Mouse (Mus musculus) heart, embryonic 16.5 days (tissue): ENCODE measurements around the gene Gm11020. TPM values are rescaled to one million over a fixed set of nuclear protein-coding genes. Genes with fewer than 3 reads are reported as not detected.
A peak's percentile ranks its signal among the peaks of the same experiment; 100 is the strongest.
"Not testable (repeated sequence)": the region's sequence is repeated elsewhere in the genome, so short reads cannot be mapped to it uniquely, and the experiment has no call there.

Experiments used
- ATAC-seq: fragments of 200-750 bp; cut with Nextera tagmentation; replicated peaks from 2 replicates; pipeline ENCODE4 v1.8.0; 2017; ENCODE audit warnings: moderate number of reproducible peaks; ENCODE audit not compliant: insufficient read depth, low FRiP score; ENCODE audit errors: extremely low read depth
- H3K27ac ChIP-seq: fragments of 300-500 bp; sonication (generic); 2 replicates; pipeline ENCODE4 v1.5.1; 2014; ENCODE audit warnings: mild to moderate bottlenecking, low read length, control low read depth, moderate library complexity
- H3K27me3 ChIP-seq: fragments of 300-500 bp; sonication (generic); 2 replicates; pipeline ENCODE4 v1.6.1; 2014; ENCODE audit warnings: low read length, mixed read lengths; ENCODE audit not compliant: control insufficient read depth, insufficient read depth
- H3K36me3 ChIP-seq: fragments of 300-500 bp; sonication (generic); 2 replicates; pipeline ENCODE4 v1.6.1; 2014; ENCODE audit not compliant: control insufficient read depth, insufficient read depth
- H3K4me1 ChIP-seq: fragments of 300-500 bp; sonication (generic); 2 replicates; pipeline ENCODE4 v1.6.1; 2014; ENCODE audit warnings: low read length, mixed read lengths; ENCODE audit not compliant: control insufficient read depth, insufficient read depth
- H3K4me2 ChIP-seq: fragments of 300-500 bp; sonication (generic); 2 replicates; pipeline ENCODE4 v1.6.1; 2014; ENCODE audit warnings: low read depth, mild to moderate bottlenecking, control low read depth, low read length
- H3K4me3 ChIP-seq: fragments of 300-500 bp; sonication (generic); 2 replicates; pipeline ENCODE4 v1.5.1; 2014; ENCODE audit warnings: mild to moderate bottlenecking, control low read depth, low read length
- H3K9ac ChIP-seq: fragments of 300-500 bp; sonication (generic); 2 replicates; pipeline ENCODE4 v1.6.1; 2014; ENCODE audit warnings: low read length, control low read depth
- H3K9me3 ChIP-seq: fragments of 300-500 bp; sonication (generic); replicated peaks from 2 replicates; pipeline ENCODE4 v1.6.1; 2016; ENCODE audit warnings: low read length; ENCODE audit not compliant: control insufficient read depth
- WGBS: fragments of 180-500 bp; shearing (Covaris S2); extraction: QIAGEN DNeasy Blood & Tissue Kit; methylation state at CpG from one replicate; pipeline ENCODE4 v1.1.7; 2014; 5-methylcytosine and 5-hydroxymethylcytosine counted together
- polyA plus RNA-seq: library from polyadenylated mRNA; unstranded; fragments of >200 nt; fragmentation: Nextera tagmentation; extraction: Ambion mirVana; gene quantifications from 2 replicates; pipeline ENCODE4 v1.2.1, GENCODE M21; 2015

Gm11020 gene
- polyA plus RNA-seq, 1 experiment from 2014 or later: not detected

- no peak overlapping the region for H3K4me3 ChIP-seq
- H3K36me3 ChIP-seq: no peaks in the 10 kb centered on the region
- H3K9me3 ChIP-seq: no peaks in the 10 kb centered on the region
- WGBS: 43% methylated on average over 4 of the region's 4 CpGs
- ATAC-seq: no peak
- H3K9ac ChIP-seq: no peak overlapping the region
- H3K4me1 ChIP-seq: no peaks in the 10 kb centered on the region
- H3K27ac ChIP-seq: no peak overlapping the region
- H3K4me2 ChIP-seq: no peak overlapping the region
- H3K27me3 ChIP-seq: no peaks in the 10 kb centered on the region
Observed at GRCm38 (mm10) chr8:104313311-104313710, 8.1 kb upstream of the Gm11020 start.

GRCm38 (mm10) chr8:104321930-104322329 is 563 bp downstream of the Gm11020 start, which contains the start of gene Cmtm2b:
Gene Cmtm2b (plus strand): TSS chr8:104322230.
- 76% methylated on average over 12 of the region's 12 CpGs for WGBS
- not testable (repeated sequence) for H3K9ac ChIP-seq, ATAC-seq, H3K27me3 ChIP-seq, H3K4me2 ChIP-seq, H3K36me3 ChIP-seq, H3K4me1 ChIP-seq, H3K27ac ChIP-seq, H3K4me3 ChIP-seq, H3K9me3 ChIP-seq

GRCm38 (mm10) chr8:104332665-104333631 is 11.6 kb downstream of the Gm11020 start:
- H3K9ac ChIP-seq: no peak overlapping the region
- WGBS: 50% methylated on average over 5 of the region's 5 CpGs
- no peaks in the 10 kb centered on the region for H3K36me3 ChIP-seq
- H3K4me1 ChIP-seq: no peaks in the 10 kb centered on the region
- H3K9me3 ChIP-seq: no peaks in the 10 kb centered on the region
- H3K4me2 ChIP-seq: no peak overlapping the region
- H3K4me3 ChIP-seq: no peak overlapping the region
- no peaks in the 10 kb centered on the region for H3K27me3 ChIP-seq
- H3K27ac ChIP-seq: no peak overlapping the region
- no peak for ATAC-seq

GRCm38 (mm10) chr8:104333786-104334185 is 12.4 kb downstream of the Gm11020 start:
- H3K9me3 ChIP-seq: no peaks in the 10 kb centered on the region
- no peaks in the 10 kb centered on the region for H3K4me1 ChIP-seq
- no peak overlapping the region for H3K4me2 ChIP-seq
- no peaks in the 10 kb centered on the region for H3K27me3 ChIP-seq
- H3K4me3 ChIP-seq: no peak overlapping the region
- no peak overlapping the region for H3K9ac ChIP-seq
- no peak for ATAC-seq
- 65% methylated on average over 5 of the region's 5 CpGs for WGBS
- H3K36me3 ChIP-seq: no peaks in the 10 kb centered on the region
- no peak overlapping the region for H3K27ac ChIP-seq

- ATAC-seq: no peak
- no peaks in the 10 kb centered on the region for H3K9me3 ChIP-seq
- peaks cover 2% of the 10 kb centered on the region; the same call in 1 of the 2 replicates for H3K4me1 ChIP-seq
- no peak overlapping the region for H3K27ac ChIP-seq
- no peaks in the 10 kb centered on the region for H3K27me3 ChIP-seq
- 73% methylated on average over 1 of the region's 1 CpGs for WGBS
- H3K4me3 ChIP-seq: no peak overlapping the region
- no peaks in the 10 kb centered on the region for H3K36me3 ChIP-seq
- H3K9ac ChIP-seq: no peak overlapping the region
- H3K4me2 ChIP-seq: no peak overlapping the region
Observed at GRCm38 (mm10) chr8:104334196-104334595, 12.8 kb downstream of the Gm11020 start.

- no peaks in the 10 kb centered on the region for H3K9me3 ChIP-seq
- H3K4me1 ChIP-seq: peaks cover 12% of the 10 kb centered on the region
- no peak overlapping the region for H3K9ac ChIP-seq
- H3K27me3 ChIP-seq: no peaks in the 10 kb centered on the region
- no peak overlapping the region for H3K4me2 ChIP-seq
- ATAC-seq: no peak
- WGBS: 73% methylated on average over 1 of the region's 1 CpGs
- H3K36me3 ChIP-seq: no peaks in the 10 kb centered on the region
- H3K27ac ChIP-seq: no peak overlapping the region
- no peak overlapping the region for H3K4me3 ChIP-seq
Observed at GRCm38 (mm10) chr8:104336806-104337205, 15.4 kb downstream of the Gm11020 start.

DNA sequence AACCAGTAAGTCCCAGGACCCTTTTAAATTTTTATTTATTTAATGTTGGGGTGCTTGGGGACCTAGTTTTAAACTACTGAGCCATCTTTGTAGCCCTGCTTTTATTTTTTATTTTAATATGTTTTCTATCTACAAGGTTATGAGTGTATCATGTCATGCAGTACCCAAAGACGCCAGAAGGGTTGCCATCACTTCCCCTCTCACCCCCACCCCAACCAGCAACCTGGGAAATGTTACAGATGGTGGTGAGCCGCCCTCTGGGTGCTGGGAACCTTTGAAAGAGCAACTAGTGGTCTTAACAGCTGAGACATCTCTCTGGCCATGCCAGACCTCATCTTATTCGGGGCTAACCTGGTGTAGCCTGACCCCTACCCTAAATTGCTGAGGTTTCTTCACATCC is 16.5 kb downstream of the Gm11020 start:
- Histone ChIP-seq H3K27me3 (no peaks in the 10 kb centered on the region), H3K9me3 (no peaks in the 10 kb centered on the region), H3K27ac (no peak overlapping the region), H3K9ac (no peak overlapping the region), H3K36me3 (no peaks in the 10 kb centered on the region), H3K4me3 (no peak overlapping the region), H3K4me1 (peaks cover 16% of the 10 kb centered on the region), H3K4me2 (no peak overlapping the region)
- WGBS: 53% methylated on average over 3 of the region's 3 CpGs
- no peak for ATAC-seq

GRCm38 (mm10) chr8:104339229-104339982 is 18.0 kb downstream of the Gm11020 start, which contains the start of gene Cmtm3:
Gene Cmtm3 (plus strand): TSS chr8:104339410.
- Histone ChIP-seq H3K4me2 (peak within 1 kb of the TSS; percentile 91), H3K27ac (peak within 1 kb of the TSS; percentile 90), H3K9ac (peak within 1 kb of the TSS; percentile 96), H3K27me3 (no peaks in the 10 kb centered on the region), H3K4me1 (peaks cover 18% of the 10 kb centered on the region), H3K4me3 (peak within 1 kb of the TSS; percentile 76), H3K36me3 (no peaks in the 10 kb centered on the region), H3K9me3 (no peaks in the 10 kb centered on the region)
- ATAC-seq: no peak
- 20% methylated on average over 17 of the region's 18 CpGs for WGBS

DNA sequence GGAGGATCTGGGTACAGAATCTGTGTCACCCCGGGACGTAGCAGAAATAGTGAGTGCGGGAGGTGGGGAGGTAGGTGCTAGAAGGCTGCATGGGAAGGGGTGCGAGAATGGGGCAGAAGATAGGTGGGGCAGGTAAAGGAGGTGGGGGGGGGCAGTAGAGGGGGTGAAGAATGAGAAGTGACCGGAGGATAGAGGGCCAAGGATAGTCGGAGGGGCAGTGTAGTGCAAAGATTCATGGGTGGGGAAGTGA is 18.5 kb downstream of the Gm11020 start:
- H3K9me3 ChIP-seq: no peaks in the 10 kb centered on the region
- WGBS: 1% methylated on average over 6 of the region's 6 CpGs
- ATAC-seq: no peak
- no peaks in the 10 kb centered on the region for H3K36me3 ChIP-seq
- peak overlapping the region; percentile 91 for H3K4me2 ChIP-seq
- peak overlapping the region; percentile 96 for H3K9ac ChIP-seq
- H3K4me3 ChIP-seq: peak overlapping the region; percentile 76
- H3K27me3 ChIP-seq: no peaks in the 10 kb centered on the region
- peaks cover 18% of the 10 kb centered on the region for H3K4me1 ChIP-seq
- peak overlapping the region; percentile 90 for H3K27ac ChIP-seq
